Mouse (Mus musculus) splenic B cell, adult 2 months (primary cell): ENCODE results near the gene Nfkbib.

Experiments
- DNase-seq: peaks from one replicate; pipeline ENCODE4 v3.0.0-alpha.2; 2011; ENCODE audit warnings: low read depth, low spot score
- H3K27me3 ChIP-seq: 2 replicates; pipeline ENCODE4 v1.6.1; 2012; ENCODE audit warnings: mild to moderate bottlenecking, low read length, moderate library complexity, mixed read lengths; ENCODE audit not compliant: control insufficient read depth, poor library complexity, insufficient read depth, severe bottlenecking
- H3K36me3 ChIP-seq: 2 replicates; pipeline ENCODE4 v1.6.1; 2012; ENCODE audit warnings: mild to moderate bottlenecking, low read length, moderate library complexity, mixed read lengths; ENCODE audit not compliant: control insufficient read depth, poor library complexity, insufficient read depth, severe bottlenecking

Nfkbib gene

DNA sequence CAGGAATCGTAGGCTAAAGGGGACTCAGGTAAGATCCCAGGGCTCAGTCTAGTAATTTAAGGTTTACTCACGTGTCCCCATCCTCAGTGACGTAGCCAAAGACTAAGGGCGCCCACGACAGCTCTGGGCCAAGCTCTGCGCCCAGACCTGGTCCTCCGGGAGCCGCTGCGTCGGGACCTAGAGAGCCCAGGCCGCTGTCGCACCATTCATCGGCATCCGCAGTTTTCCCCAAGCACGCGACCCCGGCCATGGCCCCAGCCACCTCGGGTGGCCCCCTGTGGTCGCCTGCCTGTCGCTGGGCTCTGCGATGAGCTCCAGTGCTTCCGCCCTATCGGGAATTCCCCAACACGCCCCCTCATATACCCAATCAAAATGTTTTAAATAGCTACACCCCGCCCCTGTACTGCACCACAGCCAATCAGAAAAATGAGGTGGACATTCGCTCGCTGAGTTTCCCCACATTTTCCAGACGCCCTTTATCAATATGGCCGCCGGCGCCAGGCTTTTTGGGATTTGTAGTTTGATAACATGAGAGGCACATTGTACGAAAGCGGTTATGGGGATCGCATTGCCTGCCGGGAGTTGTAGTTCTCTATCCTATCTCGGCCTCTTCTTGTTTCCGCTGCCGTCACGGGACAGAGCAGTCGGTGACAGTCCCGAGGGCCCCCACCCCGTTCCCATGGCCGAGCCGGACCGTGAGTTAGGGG, 986 bp downstream of the Nfkbib start, which contains the start of gene Sirt2:
Sirt2 (plus strand) TSS at position 563 of the 707 bp plus-strand sequence.
- Histone ChIP-seq H3K27me3 (no peaks in the 10 kb centered on the region; the same call in 1 of the 2 replicates), H3K36me3 (no peaks in the 10 kb centered on the region; the same call in 1 of the 2 replicates)
- peak; percentile 98 for DNase-seq

DNA sequence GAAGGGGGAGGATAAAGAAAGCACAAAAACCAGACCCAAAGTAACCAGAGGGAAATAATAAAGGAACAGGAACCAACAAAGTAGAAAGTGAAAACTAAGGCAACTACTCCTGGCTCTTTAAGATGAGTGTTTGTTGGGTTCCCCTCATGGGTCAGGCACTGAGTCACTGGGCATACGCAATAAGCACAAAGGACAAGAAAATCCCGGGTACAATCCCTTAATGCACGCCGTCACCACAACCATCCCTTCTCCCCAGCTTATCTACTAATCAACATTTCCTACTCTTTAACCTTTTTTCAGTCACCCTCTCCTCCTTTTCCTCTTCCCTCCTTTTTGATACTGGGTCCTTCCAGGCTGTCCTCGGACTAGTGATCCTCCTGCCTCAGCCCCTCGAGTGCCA, 2.1 kb downstream of the Nfkbib start:
- DNase-seq = no peak
- Histone ChIP-seq H3K36me3 (peaks cover 3% of the 10 kb centered on the region), H3K27me3 (no peaks in the 10 kb centered on the region)

DNA sequence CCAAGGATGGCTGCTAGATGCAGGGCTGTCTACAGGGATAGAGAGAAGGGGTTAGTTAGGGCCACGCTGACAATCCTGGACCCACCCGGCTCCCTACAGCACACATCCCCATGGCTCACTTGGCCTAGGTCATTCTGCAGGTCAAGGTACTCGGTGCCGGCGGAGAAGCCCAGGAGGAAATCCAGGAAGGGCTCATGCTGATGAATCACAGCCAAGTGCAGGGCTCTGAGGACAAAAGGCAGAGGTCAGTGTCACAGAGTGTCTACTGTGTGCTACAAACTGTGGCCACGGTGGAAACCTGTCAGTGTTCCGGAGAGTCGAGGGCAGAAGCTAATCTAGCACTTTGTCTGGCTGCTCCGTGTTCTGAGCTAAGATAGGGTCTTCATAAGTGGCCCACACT, 5.4 kb downstream of the Nfkbib start:
- Histone ChIP-seq H3K27me3 (no peaks in the 10 kb centered on the region), H3K36me3 (peaks cover 3% of the 10 kb centered on the region)
- DNase-seq = no peak

DNA sequence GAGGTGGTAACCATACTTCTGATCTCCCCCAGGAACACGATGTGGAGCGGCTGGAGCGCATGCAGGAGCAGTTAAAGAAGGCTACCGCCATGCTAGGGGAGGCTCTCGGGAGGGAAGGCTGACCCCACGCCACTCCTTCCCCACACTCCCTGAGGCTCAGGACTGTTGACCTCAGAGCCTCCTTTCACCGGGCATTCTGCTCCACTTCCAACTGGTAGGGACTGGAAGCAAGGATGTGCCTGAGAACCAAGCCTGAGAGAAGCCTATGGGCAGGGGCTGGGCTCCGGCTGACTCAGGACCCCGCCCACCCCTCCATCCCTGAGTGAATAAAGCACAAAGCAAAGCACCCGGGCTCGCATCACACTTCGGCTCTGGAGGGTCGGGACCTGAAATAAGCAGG, 8.7 kb downstream of the Nfkbib start:
- no peaks in the 10 kb centered on the region for H3K27me3 ChIP-seq
- DNase-seq = no peak
- H3K36me3 ChIP-seq = peaks cover 3% of the 10 kb centered on the region

DNA sequence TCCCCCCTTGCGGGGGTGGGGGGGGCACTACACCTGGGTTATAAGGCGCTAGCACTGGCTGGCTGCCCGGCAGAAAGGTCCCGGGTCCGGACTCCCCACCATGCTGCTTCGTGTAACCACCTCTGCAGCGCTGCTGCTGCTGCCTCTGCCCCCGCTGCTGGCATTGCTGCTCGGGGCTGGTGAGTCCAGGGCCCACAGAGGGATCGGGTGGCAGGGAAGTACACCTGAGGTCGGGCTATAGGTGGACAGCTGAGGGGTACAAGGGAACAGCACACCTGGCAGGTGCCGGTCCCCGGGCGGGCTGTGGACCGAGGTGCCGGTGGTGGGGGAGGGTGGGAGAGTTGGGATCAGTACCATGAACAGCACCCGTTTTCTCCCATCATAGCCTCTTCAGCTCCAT, 11.2 kb downstream of the Nfkbib start, which contains the start of gene Ccer2:
Ccer2 (plus strand) TSS at position 96 of the 400 bp plus-strand sequence.
- DNase-seq = no peak
- Histone ChIP-seq H3K27me3 (no peaks in the 10 kb centered on the region), H3K36me3 (peaks cover 3% of the 10 kb centered on the region)

DNA sequence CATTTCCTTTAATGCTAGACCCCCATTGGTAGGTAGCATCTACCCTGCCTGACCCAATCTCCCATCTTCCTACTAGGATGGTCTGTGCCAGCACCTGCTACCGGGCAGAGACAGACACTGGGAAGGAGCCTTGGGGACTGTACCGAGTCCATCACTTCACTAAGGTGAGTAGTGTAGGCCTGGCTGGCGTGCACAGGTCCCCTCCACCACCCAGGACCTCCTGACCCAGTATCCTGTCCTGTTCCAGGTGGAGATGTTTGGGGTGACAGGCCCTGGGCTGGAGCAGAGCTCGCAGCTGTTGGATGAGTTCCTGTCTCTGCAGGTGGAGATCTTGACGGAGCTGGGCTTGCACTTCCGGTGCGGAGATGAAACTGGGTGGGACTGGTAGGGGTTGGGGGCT, 17.4 kb downstream of the Nfkbib start:
- DNase-seq = no peak
- Histone ChIP-seq H3K27me3 (no peaks in the 10 kb centered on the region), H3K36me3 (peaks cover 3% of the 10 kb centered on the region; the same call in 1 of the 2 replicates)

DNA sequence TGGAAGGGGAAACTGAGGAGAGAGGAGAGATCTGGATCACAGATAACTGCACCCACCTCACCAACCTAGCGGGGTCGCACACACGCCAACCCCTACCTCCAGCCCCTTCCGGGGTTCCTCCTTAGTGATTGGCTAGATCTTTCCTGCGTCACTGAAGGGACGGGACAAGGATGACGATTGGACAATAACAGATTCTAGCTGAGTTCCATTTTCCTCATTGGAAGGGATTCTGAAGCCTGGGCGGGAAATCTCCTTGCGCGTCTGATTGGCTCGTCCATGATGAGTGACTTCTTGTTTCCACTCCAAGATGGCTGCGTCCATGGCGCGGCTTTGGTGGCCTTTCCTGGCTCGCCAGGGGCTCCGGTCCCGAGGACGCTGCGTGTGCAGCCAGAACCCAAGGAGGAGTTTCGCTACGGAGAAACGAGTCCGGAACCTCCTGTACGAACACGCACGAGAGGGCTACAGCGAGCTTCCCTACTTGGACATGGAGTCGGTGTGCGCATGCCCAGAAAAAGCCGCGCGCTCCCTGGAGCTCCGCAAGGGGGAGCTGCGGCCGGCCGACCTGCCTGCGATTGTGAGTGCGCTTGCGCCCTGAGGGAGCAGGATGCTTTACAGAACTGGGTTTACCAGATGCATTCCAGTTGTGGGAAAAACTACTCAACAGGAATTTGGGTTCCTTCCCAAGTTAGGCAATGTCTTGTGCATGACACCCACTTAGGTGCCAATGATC, 25.4 kb downstream of the Nfkbib start, which contains the start of the genes Mrps12 and Sars2:
Mrps12 (minus strand) TSS at position 112 of the 730 bp plus-strand sequence.
Sars2 (plus strand) TSS at position 284 of the 730 bp plus-strand sequence.
- Histone ChIP-seq H3K36me3 (peaks cover 1% of the 10 kb centered on the region), H3K27me3 (no peaks in the 10 kb centered on the region)
- peak; percentile 97 for DNase-seq

DNA sequence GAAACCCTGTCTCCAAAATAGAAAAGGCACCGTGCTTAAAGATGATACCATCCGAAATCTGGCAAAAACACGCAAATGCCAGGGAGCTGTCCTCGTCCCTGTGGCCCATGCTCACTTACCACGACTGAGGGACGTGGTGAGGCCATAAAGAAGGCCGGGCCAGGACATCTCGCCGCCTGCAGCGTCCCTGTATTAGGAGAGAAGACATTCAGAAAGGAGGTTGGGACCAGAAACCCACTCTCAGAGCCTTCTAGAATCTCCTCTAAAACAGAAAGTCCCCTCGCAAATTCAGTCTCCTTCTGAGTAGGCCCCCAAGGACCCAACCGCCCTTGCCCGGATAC, 26.0 kb downstream of the Nfkbib start:
- Histone ChIP-seq H3K27me3 (no peaks in the 10 kb centered on the region), H3K36me3 (no peaks in the 10 kb centered on the region; the same call in 1 of the 2 replicates)
- DNase-seq = no peak

DNA sequence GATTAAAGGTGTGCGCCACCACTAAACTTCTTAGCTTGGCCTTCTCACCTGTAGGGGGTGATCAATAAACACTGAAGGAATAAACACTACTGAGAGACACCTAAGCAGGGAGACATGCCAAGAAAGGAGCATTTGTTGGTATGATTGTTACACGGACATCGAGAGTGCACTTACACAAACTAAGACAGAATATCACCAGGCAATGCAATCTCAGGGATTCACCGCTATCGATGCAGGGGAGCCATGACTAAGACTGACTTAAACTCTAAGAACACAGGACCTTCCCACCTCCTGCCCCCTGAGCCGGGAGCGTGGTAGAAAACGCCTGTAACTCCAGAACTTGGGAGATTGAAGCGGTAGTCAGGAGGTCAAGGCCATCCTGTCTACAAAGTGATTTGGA, 26.4 kb downstream of the Nfkbib start:
- DNase-seq = no peak
- H3K36me3 ChIP-seq = no peaks in the 10 kb centered on the region; the same call in 1 of the 2 replicates
- H3K27me3 ChIP-seq = no peaks in the 10 kb centered on the region

DNA sequence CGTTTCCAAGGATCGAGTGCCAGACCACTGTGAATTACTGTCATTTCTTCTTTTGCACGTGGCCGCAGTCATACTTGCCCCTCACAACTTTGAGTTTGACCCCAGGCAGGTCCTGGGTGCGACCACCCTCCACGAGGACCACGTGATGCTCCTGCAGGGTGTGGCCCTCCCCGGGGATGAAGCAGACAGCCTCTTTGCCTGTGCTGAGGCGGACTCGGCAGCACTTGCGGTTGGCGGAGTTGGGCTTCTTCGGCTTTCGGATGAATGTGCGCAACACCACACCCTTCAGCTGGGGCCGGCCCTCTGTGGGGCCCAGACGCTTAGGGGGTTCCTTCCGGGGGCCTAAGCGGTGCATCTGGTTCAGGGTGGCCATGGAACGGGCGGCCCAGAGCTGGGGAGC, 27.5 kb downstream of the Nfkbib start:
- Histone ChIP-seq H3K36me3 (no peaks in the 10 kb centered on the region; the same call in 1 of the 2 replicates), H3K27me3 (no peaks in the 10 kb centered on the region)
- DNase-seq = no peak

DNA sequence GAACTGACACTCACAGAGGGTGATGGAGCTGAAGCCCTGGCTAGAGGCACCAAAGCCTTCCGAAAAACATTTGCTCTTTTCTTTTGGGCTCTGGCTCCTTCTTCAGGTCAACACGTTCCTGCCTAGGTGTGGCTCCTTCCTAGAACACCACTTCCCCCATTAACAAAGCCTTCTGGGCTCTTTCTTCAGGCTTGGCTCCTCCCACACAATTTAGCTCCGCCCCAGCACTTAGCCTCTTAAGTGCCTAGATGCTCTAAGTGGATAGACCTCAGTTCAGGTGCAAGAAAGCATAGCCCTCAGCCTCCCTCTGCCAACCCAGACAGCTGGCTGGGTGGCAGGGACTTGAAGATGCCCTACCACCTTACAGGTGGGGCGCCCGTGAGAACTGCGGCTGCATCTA, 31.6 kb downstream of the Nfkbib start:
- H3K36me3 ChIP-seq = no peaks in the 10 kb centered on the region; the same call in 1 of the 2 replicates
- no peak for DNase-seq
- H3K27me3 ChIP-seq = no peaks in the 10 kb centered on the region

DNA sequence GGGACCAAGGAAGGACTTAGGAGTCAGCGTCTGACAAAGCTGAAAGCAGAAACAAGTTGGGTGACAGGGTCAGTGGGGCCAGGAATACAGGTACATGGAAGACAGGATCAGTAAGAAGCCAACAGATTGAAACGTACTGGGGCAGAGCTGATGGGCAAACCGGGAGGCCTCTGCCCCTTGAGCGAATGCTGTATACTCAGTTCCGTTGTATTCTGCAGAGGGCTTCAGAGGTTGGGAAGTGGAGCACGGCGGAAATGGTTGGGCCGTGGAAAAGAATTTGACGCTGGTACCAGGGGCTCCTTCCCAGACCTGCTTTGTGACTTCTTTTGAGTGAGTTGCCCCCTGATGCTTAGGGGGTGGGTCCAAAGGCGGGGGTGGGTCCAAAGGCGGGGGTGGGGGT, 34.1 kb downstream of the Nfkbib start:
- no peak for DNase-seq
- no peaks in the 10 kb centered on the region for H3K27me3 ChIP-seq
- no peaks in the 10 kb centered on the region; the same call in 1 of the 2 replicates for H3K36me3 ChIP-seq

DNA sequence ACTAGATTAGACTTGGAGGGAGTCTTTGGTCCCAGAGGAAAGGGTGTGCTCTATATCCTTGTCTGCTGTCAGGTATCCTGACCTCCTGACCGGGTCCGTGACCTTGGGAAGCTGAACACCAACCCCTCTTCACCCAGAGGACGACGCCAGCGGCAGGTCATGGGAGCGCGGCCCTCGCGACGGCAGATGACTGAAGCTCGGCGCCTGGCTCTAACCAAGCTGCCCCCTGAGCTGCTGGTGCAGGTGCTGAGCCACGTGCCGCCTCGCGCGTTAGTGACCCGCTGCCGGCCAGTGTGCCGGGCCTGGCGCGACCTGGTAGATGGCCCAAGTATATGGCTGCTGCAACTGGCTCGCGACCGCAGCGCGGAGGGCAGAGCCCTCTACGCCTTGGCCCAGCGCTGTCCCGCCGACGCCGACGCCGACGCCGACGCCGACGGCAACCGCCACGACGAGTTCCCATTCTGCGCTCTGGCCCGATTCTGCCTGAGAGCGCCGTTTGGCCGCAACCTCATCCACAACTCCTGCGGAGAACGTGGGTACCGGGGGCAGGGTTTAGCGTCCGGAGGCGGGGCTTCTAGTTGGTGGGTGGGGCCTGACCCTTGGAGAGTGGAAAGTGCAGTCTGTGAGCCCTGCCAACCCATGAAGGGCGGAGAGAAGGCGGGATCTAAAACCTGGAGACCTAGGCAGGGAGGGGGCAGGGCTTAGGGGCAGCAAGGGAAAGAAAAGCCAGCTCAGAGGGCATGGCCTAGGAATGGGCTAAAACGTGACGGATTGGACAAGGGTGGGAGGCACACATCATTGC, 34.8 kb downstream of the Nfkbib start:
- Histone ChIP-seq H3K36me3 (no peaks in the 10 kb centered on the region; the same call in 1 of the 2 replicates), H3K27me3 (no peaks in the 10 kb centered on the region)
- DNase-seq = peak; percentile 78

DNA sequence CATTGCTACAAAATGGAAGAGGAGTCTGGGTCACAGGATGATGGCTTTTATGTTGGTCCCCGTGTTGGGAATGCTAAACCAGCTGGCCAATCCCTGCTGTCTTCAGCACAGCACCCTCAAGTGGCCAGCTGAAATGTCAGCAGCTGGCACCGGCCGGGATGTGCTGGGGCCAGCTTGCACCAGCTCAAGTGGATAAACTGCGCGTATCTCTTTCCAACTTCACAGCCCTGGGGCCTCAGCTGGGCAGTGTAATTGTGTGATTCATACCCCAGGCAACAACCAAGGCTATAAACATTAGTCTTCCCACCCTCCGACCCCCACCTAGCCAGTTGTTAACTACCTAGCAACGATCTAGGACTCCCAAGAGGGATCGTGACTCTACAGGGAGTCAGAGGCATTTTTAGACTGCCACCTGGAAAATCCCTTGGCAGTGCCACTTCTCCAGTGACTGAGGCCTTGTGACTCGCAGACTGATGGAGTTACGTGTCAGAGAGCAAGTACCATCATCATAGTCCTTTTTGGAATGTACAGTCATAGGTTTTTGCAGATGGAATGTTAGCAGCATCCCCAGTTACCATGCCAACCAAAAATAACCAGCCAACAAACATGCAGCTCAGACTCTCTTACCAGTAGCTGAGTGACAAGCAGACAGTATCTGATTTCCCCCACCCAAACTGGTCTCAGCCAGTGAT, 39.5 kb downstream of the Nfkbib start:
- Histone ChIP-seq H3K36me3 (no peaks in the 10 kb centered on the region), H3K27me3 (no peaks in the 10 kb centered on the region)
- DNase-seq = no peak
